Mouse (Mus musculus) myocyte (in vitro differentiated cells): ENCODE measurements at regions not wholly inside any gene's neighbourhood (a gene's known extent, or its start where the extent isn't known, plus 50 kb on each side); places are given as distances from the start of the nearest gene placed in this dataset.

ENCODE experiments used
- CEBPB ChIP-seq: IDR thresholded peaks from 2 replicates; pipeline ENCODE4 v1.6.1; 2011; ENCODE audit warnings: mild to moderate bottlenecking, moderate library complexity; ENCODE audit not compliant: poor library complexity, insufficient read depth, severe bottlenecking
- E2F4 ChIP-seq: IDR thresholded peaks from one replicate; pipeline ENCODE4 v1.6.1; 2011; ENCODE audit warnings: mild to moderate bottlenecking, control low read depth, moderate library complexity; ENCODE audit not compliant: insufficient read depth
- MAX ChIP-seq: IDR thresholded peaks from one replicate; pipeline ENCODE4 v1.6.1; 2011; ENCODE audit warnings: low read depth, mild to moderate bottlenecking, control low read depth
- MYOD1 ChIP-seq, 3 experiments: IDR thresholded peaks; one replicate each; pipeline ENCODE4 v1.6.1; 2011; ENCODE audit warnings: control low read depth in 2 of 3, low read depth in 2 of 3, mild to moderate bottlenecking in 2 of 3, moderate library complexity in 1 of 3; ENCODE audit not compliant: insufficient read length in 2 of 3, control insufficient read depth in 1 of 3
- POLR2A ChIP-seq: IDR thresholded peaks from one replicate; pipeline ENCODE4 v1.6.1; 2011; ENCODE audit warnings: low read depth, mild to moderate bottlenecking, control low read depth, moderate library complexity; ENCODE audit not compliant: insufficient read length
- SRF ChIP-seq: IDR thresholded peaks from one replicate; pipeline ENCODE4 v1.6.1; 2011; ENCODE audit warnings: low read depth; ENCODE audit not compliant: control insufficient read depth, insufficient read length
- TCF12 ChIP-seq: IDR thresholded peaks from one replicate; pipeline ENCODE4 v1.6.1; 2011; ENCODE audit warnings: mild to moderate bottlenecking, control low read depth; ENCODE audit not compliant: poor library complexity, insufficient read depth, severe bottlenecking
- USF1 ChIP-seq: IDR thresholded peaks from one replicate; pipeline ENCODE4 v1.6.1; 2011; ENCODE audit warnings: low read depth, mild to moderate bottlenecking, control low read depth, moderate library complexity

GRCm38 (mm10) chr5:112029955-112030354, 222.4 kb downstream of the Cryba4 start:
- TF ChIP-seq CEBPB = no peak
- TF ChIP-seq MYOD1 (IDR thresholded peaks at IDR 0.05; ENCODE audit: control insufficient read depth in 1 of 3, insufficient read length in 2 of 3, low read depth in 2 of 3) = no peak
- no peak for TF ChIP-seq SRF
- no peak for TF ChIP-seq E2F4
- no peak for TF ChIP-seq TCF12
- TF ChIP-seq USF1 = no peak
- TF ChIP-seq POLR2A = no peak
- TF ChIP-seq MAX = no peak
